Mouse (Mus musculus) heart, adult 9 months (tissue): ENCODE data around the gene Dda1.
"Not testable (repeated sequence)": the region's sequence is repeated elsewhere in the genome, so short reads cannot be mapped to it uniquely, and the experiment has no call there.

Experiments used
- DNase-seq, 2 experiments: peaks; one replicate each; pipeline ENCODE4 v3.0.0; 2022; ENCODE audit warnings: low spot score in 2 of 2

Gene Dda1

DNA sequence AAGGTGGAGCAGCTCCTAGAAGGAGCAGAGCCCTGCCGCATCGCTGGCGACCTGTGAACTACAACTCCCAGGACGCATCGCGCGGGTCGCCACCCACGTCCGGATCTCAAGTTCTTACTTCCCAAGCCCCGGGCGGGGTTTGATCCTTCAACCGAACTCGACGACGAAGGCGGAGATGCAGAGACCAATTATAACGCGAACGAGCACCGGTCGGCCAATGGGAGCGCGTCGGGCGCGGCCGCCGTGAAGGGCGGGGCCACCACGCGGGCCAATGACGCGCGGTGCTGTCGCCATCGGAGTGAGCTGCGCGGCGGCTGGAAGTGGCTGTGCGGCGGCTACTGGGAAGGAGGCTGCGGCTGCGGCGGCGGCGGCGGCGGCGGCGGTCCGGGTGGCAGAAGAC is at the start of gene Dda1:
Dda1 (plus strand) TSS at position 284 of the 400 bp plus-strand sequence.
- peak; percentile 98 to 99 for DNase-seq

DNA sequence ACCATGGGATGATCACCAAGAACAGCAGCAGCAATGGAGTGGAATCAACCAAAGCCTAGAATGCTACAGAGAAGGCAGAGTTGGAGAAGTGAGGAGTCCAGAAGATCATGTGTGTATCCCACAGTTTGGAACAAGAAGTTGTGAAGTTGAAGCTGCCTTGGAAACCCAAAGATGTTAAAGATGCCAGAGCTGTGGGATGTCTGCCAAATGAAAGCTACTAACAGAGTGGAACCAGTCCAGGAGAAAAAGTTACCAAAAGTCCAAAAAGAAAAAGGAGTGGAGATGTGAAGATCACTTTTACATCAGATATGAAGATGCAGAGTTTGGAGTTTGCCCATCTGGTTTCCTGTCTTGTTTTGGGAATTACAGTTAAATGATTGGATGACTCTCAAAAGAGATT is 46.9 kb upstream of the Dda1 start:
- DNase-seq: no peak

DNA sequence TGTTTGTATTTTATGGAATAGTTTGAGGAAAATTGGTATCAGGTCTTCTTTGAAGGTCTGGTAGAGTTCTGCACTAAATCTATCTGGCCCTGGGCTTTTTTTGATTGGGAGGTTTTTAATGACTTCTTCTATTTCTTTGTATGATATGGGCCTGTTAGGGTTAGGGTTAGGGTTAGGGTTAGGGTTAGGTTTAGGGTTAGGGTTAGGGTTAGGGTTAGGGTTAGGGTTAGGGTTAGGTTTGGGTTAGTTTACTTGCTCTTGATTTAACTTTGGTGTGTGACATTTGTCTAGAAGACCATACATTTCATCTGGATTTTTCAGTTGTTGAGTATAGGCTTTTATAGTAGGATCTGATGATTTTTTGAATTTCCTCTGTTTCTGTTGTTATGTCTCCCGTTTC is 36.1 kb upstream of the Dda1 start:
- DNase-seq: not testable (repeated sequence)

DNA sequence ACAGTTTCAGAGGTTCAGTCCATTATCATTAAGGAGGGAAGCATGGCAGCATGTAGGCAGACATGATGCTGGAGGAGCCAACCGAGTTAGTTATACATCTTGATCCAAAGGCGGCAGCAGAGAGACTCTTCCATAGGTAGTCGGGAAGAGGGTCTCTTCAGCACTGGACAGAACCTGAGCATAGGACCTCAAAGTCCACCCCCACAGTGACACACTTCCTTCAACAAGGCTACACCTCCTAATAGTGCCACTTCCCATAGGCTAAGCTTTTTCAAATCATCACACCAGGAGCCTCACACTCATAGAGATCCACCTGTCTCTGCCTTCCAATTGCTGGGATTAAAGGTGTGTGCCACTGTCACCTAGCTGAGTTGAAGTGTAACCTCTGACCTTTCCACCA is 32.0 kb upstream of the Dda1 start:
- DNase-seq: no peak

DNA sequence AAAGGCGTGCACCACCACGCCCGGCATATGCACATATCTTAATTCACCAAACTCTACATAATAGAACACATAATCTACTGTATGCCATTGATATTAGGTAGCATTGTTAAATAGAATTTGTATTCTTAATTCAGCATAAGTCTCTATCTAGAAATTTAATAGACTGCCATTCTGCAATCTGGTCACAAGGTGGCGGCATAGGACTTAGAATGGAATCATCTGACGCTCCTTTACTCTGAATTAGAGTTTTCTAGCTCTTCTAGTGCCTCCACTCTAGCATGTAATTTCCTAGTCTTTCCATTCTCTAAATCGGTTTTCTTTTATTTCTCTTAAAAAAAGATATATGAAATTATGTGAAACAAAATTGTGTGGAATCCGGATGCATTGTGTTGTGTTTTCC is 27.6 kb upstream of the Dda1 start:
- peak in 1 of 2 experiments; percentile 17 for DNase-seq

DNA sequence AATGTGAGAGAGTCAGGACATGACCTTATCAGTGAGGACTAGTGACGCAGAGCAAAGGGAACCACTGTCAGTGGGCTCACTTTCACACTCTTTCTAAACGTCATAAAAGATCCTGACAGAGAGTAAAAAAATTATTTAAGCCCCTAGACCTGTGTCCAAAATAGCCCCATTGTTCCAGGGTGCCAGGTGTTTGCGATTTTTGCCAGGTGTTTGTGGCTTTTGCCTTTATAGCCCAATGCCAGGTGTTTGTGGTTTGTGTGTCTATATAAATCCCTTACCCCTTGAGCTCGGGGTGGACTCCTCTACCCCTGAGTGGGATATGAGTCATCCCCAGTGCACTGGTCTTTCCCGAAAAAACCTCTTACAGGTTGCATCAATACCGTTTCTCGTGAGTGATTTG is 23.9 kb upstream of the Dda1 start:
- no peak for DNase-seq

DNA sequence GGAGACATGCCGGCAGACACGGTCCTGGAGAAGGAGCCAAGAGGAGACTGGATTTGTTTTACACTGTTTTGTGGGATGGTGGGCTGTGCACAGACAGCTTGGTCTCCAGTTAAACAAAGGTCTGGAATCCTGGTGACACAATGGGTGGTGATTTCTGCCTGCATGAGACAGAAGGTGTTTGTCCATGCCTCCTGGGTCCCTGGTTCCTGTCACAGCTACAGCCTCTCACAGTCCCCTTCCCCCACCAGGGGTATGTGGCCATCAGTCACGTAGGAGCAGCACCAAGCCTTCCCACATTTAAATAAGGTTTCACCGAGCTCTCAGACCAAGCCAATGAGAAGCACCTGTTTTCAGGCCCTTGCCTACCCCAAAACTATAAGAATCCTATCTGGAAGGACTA is 17.7 kb upstream of the Dda1 start:
- DNase-seq: no peak

DNA sequence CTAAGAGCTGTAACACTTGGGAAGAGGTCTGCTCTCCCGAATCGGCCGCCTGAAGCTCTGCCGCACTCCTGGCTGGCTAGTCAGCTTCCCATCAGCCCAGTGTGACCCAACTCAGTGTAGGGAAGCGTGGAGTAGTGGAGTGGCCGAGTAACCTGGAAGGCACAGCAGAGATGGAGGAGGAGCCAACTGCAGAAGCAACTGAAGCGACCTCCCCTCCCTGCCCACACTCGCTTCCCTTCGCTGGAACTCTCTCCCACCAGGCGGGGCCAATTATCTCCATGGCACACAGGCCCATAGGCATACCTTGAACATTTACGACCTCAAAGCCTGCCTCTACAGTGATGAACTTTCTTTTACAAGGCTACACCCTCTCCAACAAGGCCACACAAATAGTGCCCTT is 17.2 kb upstream of the Dda1 start:
- DNase-seq: no peak

DNA sequence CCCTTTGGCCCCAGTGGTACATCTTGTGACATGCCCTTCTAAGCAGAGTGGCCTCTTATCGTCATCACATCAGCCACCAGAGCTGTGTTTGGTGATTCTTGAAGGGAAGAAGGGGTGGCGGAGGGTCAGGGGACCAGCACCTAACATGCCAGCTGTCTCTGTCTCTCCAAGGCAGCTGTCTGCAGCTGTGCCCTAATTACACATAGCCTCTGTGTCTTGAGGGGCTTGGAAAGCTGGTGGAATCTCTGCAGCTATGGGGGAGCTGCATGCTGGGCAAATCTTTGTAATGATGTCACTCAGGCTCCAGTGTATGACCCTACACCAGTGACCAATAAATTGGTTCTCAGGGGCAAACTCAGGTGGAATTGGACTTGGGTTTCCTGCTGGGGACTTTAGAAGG is 16.3 kb upstream of the Dda1 start:
- no peak for DNase-seq

DNA sequence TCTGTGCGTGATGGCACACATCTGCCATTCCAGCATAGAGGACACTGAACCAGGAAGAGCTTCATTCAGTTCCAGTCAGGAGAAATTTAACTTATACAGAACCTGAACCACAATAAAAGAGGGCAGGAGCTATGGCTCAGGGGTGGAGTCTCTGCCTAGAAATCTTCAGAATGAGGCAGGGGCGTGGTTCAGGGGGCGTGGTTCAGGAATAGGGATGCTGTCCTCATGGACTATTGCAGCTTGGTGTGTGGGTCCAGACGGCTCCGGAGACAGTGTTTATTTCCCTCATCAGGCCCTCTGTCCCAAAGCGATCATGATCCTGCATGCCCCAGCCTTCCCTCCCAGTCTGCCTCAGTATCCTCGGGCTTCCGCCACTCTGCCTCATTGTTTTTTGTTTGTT is 14.3 kb upstream of the Dda1 start:
- no peak for DNase-seq

DNA sequence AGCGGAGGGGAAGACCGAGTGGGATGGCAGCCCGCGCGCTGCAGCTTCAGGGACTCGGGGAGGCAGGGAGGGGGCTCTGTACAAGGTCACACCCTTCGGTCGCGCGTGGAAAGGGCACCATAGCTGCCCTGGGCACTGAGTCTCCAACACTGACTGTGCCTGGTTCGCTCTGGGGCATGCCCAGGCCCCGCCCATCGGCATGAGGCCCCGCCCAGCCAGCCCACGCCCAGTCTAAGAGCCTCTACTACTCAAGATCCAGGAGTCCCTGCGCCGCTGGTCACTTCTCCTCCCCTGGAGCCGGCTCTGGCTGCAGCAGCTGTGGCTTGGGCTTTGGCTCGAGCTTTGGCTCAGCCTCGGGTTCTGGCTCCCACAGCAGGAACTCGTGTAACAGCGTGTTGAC is 12.1 kb upstream of the Dda1 start:
- DNase-seq: no peak

DNA sequence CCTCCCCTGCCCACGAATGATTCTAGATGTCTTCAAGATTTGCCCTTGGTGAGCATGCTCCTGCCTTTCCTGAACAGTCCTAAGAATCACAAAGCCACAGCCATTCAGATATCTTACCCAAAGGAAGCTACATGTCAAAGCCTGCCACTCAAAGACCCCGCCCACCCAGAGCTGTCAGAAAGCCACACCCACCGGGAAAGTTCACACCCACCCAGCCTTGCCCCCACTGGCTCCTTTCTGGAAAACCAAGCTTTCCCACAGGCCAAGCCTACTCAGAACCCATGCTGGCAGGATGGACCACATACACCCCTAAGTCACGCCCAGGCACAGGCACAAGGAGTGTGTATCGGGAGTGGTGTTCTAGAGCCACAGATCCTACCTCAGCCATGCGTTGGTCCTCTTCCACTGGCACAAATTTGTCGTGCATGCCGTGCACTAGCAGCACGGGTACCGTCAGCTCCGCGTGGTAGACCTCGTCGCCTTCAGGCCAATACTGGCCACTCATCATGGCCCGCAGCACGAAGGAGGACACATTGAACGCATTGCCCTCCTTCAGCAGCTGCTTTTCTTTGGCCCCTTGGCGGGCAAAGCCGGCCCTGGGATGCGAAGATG is 11.2 kb upstream of the Dda1 start:
- DNase-seq: no peak

DNA sequence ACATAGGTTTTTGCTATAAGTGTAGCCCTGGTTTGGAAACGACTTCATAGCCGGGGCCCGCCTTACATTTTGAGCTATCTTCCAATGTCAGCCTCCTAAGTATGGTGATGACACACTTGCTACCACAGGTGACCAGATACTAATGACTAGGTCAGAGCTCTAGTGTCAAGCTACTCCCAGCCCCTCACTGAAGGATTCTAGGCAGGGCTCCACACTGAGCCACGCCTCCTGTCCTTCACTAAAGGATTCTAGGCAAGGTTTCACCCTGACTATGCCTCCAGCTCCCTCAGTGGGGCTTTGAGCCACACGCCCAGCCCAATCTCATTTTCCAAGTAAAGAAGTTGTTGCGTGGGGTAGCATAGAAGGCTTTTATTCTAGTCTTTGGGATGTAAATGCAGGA is 8.3 kb upstream of the Dda1 start:
- DNase-seq: no peak

DNA sequence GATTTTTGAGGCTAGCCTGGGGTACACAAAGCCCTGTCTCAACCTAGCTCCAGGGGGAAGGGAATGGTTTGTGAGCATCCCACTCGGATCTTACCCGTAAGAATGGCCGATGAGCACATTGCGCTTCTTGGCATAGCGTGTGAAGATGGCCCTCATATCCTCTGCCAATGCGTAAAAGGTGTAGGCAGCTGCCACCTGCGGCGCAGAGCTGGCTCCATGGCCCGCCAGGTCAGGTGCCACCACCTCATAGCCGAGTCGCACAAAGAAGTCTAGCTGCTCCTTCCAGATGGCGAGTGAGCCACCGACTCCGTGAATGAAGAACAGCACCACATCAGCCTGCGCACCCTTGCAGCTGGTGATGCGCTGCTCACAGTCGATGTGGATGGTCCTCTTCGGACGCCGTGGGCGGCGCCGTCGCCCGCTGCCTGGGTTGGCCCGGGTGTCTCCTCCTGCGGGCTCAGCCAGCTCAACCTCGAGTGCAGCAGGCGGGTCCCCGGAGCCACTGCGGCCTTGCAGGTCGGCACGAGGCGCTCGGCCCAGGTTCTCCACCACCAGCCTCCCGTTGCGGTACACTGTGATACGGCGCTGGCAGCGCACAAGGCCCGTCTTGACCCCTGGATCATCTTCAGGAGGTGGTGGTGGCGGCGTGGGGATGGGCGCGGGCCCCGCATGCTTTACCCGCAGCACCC is 7.7 kb upstream of the Dda1 start:
- no peak for DNase-seq

DNA sequence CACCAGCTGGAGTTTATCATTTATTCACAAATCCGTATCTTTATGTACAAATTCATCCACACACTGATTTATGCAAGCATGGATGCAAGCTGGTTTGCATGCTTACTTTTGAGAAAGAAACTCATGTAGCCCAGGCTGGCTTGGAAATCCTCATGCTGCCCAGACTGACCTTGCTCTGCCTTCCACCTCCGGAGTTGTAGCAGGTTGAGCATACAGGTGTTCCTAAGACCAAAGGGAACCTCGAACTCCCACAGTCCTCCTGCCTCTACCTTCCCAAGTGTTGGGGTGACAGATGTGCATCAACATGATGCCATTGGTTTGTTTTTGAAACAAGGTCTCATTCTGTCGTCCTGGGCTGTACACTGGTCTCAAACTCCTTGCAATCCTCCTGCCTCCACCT is 6.8 kb upstream of the Dda1 start:
- no peak for DNase-seq

DNA sequence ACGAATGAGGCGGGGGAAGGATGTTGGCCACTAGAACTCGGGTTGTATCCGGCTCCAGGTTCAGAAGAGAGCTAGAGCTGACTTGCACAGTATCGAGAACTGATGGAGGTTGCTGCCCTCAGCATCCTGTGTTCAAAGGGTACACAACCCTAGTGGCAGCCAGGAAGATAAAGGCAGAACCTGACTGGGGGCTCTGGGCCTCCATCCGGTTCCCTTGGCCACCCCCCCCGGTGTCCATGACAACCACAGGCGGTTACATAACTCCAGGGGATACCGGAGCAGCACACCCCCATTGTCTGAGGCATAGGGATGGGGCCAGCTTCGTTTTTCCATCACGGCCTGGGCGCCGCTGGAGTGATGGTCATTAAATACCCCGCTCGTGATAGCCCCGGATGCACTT is 6.2 kb upstream of the Dda1 start:
- peak; percentile 60 to 61 for DNase-seq

DNA sequence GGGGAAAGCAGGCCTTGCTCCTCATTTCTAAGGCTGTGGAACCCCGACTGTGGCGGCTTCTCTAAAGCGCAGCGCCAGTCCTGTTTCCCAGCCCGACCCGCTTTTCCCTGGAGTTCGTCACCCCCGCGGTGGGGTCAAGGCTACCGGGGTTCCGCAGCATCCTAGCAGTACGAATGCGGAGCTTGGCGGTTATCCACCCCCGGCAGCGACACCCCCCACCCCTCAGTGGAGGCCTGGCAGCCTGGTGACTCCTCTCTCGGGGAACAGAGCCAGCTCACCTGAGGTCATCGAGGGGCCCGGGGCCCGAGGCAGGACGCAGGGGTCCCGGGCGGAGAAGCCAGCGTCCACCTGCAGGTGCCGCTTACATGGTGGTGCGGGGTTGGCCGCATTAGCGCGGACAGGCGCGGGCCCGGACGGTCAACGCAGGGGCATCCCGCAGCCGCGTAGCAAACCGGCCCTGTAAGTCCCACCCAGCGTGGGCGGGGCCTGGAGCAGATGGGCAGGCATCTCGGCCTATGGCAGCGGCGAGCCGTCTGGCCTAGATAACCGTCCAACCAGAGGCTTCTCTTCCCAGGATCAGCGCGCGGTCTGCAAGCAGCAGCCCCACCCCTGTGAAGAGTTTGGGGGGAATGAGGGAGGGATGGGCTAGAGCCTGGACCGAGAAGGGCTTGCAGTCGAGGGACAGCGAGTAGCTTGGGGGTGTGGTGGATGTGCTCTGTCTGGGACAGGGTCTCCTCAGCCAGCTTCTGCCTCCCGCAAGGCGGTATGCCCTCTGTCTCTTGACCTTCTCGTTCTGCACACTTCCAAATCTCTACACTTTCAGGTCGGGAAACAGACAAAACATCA is 5.6 kb upstream of the Dda1 start, which contains the start of gene Abhd8:
Abhd8 (minus strand) TSS at position 468 of the 846 bp plus-strand sequence.
- peak; percentile 97 to 98 for DNase-seq

DNA sequence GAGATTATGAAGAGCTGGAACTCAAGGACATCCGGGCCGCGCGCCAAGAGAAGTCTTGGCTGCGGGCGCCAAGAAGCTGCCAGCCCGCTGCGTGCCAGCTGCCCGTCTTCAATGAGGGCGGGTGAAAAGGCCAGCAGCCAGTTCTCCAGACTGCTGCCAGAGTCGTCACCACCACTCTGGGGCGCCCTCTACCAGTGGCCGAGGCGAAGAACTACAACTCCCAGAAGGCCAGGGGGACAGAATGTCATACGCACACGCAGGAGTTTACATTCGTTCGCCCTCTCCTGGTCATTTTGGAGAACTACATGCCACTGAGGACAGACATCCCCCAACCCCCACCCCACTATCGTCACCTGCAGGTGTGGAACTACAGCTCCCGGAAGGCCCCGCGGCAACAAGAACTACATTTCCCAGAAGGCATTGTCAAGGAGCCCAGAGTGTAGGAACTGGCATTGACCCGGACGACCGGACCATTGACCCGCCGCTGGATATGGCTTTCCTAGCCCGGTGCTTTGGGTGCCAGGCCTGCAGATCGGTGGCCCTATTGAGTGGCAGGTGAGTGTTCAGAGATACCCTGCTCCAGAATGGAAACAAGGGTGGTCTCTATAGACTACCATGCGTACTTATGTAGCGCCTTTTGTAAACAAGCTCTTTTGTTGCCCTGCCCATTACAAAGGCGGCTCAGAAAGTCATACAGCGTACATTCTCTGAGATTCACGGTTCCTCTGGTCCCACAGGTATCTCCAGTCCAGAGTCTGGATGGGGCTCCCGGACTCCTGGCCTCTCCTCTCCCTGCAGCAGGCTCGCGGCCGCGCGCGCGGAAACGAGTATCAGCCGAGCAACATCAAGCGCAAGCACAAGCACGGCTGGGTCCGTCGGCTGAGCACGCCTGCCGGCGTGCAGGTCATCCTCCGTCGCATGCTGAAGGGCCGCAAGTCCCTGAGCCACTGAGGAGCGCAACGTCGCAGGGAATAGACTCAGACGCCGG is 4.2 kb upstream of the Dda1 start, which contains the start of gene Mrpl34:
Mrpl34 (plus strand) TSS at position 447 of the 988 bp plus-strand sequence.
- peak; percentile 99 to 100 for DNase-seq

DNA sequence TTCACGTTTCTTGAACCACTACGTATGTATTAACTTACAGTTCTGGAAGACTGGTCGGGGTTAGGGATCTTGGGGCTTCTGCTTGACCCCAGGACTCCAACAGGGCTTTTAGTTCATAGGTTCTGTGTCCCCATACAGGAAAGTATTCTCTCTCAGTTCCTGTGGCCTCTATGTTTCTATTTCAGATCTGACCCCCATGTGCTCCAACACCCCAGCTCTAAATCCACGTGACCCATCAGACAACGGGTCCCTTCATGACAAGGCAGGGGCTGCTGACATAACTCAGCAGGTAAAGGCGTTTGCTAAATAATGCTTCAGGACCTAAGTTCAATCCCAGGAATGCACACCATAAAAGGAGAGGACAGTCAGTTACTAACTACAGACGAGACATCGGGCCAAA is 3.3 kb upstream of the Dda1 start:
- DNase-seq: no peak

DNA sequence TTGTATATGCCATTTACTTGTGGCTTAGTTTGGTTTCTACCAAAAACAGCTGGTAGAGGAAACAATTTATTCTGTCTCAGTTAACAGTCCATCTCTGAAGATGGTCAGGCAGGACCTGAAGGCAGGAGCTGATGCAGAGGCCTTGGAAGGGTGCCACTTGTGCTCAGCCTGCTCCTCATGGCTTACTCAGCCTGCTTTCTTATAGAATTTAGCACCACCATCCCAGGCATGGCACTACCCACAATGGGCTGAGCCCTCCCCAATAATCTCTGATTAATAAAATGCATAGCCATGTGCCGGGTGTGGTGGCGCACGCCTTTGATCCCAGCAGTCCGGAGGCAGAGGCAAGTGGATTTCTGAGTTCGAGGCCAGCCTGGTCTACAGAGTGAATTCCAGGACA is 2.8 kb upstream of the Dda1 start:
- no peak for DNase-seq

DNA sequence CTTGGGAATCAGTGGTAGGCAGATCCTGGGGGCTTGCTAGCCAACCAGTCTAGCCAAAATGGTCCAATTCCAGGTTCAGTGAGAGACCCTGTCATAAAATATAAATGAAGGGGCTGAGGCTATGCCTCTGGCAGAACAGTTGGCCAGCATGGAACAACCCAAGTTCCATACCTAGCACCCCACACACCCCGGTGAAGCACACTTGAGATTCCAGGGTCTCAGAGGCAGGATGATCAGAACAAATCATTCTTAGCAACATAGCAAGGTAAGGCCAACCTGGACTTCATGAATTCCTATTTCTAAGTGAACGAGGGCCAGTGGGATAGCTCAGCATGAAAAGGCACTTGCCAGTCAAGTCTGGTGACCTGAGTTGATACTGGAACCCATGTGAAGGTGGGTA is 1.8 kb upstream of the Dda1 start:
- no peak for DNase-seq

DNA sequence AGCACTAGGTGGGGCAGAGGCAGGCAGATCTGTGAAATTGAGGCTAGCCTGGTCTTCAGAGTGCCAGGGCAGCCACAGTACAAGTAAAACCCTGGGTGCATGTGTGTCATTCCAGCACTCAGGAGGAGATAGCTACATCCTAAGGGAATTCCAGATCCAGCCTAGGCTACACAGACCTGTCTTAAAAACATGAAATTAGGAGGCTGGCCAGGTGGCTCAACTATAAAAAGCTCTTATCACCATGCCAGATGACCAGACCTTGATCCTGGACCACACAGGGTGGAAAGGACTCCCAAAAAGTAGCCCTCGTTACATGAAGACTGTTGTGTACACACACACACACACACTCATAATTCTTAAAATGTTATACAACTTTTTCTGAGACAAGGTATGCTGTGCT is 998 bp upstream of the Dda1 start:
- no peak for DNase-seq
